Mouse (Mus musculus) thymus, adult 2 months (tissue): ENCODE results near the gene Xirp1.

Experiments
- CTCF ChIP-seq: fragments of 200-500 bp; IDR thresholded peaks from 2 replicates; pipeline ENCODE4 v1.5.1; 2012; ENCODE audit warnings: mild to moderate bottlenecking, control low read depth, low read length, moderate library complexity, borderline replicate concordance; ENCODE audit not compliant: control insufficient read depth, poor library complexity, insufficient read depth; ENCODE audit errors: extremely low read depth
- POLR2A ChIP-seq: fragments of 200-500 bp; IDR thresholded peaks from 2 replicates; pipeline ENCODE4 v1.6.1; 2012; ENCODE audit warnings: mild to moderate bottlenecking, low read length, control low read depth, moderate library complexity; ENCODE audit not compliant: control insufficient read depth, poor library complexity, insufficient read depth; ENCODE audit errors: extremely low read depth

GRCm38 (mm10) chr9:120048495-120048894 is 25.1 kb upstream of the Xirp1 start:
- TF ChIP-seq POLR2A (no peak), CTCF (no peak)
